Mouse (Mus musculus): Measurements from ENCODE around the gene Slain2. TPM values are rescaled to one million over a fixed set of nuclear protein-coding genes. Genes with fewer than 3 reads are reported as not detected.
"Not testable (repeated sequence)": the region's sequence is repeated elsewhere in the genome, so short reads cannot be mapped to it uniquely, and the experiment has no call there.

Slain2 gene
- total RNA-seq, 2 experiments from 2014 or later = 54.6 to 65.3 TPM

DNA sequence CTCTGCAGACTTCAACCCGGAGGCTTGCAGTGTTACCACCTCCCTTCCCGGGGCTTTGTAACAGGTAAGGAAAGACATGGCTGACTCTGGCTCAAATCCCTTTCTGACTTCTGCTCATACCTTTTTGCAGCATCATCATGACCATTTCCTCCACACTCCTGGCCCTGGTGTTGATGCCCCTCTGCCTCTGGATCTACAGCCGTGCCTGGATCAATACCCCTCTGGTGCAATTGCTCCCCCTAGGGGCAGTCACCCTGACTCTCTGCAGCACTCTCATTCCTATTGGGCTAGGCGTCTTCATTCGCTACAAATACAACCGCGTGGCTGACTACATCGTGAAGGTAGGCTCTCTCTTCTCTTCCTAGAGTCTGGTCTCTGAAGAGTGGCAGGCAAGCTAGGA, 94.1 kb downstream of the Slain2 start:
- DNase-seq (ENCODE audit: low spot score in 2 of 2) = not testable (repeated sequence)

DNA sequence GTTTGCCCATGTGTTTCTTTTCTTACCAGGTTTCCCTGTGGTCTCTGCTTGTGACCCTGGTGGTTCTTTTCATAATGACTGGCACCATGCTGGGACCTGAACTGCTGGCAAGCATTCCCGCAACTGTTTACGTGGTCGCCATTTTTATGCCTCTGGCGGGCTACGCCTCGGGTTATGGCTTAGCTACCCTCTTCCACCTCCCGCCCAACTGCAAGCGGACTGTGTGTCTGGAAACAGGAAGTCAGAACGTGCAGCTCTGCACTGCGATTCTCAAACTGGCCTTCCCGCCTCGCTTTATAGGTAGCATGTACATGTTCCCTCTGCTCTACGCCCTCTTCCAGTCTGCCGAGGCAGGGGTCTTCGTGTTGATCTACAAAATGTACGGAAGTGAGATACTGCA, 97.7 kb downstream of the Slain2 start:
- not testable (repeated sequence) for DNase-seq (ENCODE audit: low spot score in 2 of 2)

GRCm38 (mm10) chr5:73012884-73013610, 98.9 kb downstream of the Slain2 start:
- DNase-seq (ENCODE audit: low spot score in 2 of 2) = not testable (repeated sequence)

DNA sequence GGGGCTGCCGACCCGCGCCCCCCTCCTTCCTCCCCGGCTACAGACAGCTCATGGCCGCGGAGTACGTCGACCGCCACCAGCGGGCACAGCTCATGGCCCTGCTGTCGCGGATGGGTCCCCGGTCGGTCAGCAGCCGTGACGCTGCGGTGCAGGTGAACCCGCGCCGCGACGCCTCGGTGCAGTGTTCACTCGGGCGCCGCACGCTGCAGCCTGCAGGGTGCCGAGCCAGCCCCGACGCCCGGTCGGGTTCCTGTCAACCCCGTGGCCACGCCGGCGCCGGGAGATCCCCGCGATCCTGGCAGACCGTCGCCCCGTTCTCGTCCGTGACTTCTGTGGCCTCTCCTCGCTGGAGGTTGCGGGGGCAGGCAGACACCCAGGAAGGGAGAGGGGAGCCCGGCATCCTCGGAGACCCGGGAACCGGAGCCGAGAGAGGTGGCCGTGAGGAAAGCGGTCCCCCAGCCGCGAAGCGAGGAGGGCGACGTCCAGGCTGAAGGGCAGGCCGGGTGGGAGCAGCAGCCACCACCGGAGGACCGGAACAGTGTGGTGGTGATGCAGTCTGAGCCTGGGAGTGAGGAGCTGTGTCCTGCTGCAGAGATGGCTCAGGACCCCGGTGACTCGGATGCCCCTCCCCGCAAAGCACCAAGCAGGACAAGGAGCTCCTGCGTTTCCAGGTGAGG, 99.6 kb downstream of the Slain2 start:
- not testable (repeated sequence) for DNase-seq (ENCODE audit: low spot score in 2 of 2)

- DNase-seq (ENCODE audit: low spot score in 2 of 2) = no peak
Observed at GRCm38 (mm10) chr5:73014745-73015144, 100.6 kb downstream of the Slain2 start.

GRCm38 (mm10) chr5:73023801-73024200, 109.7 kb downstream of the Slain2 start:
- no peak for DNase-seq (ENCODE audit: low spot score in 2 of 2)

Other genes starting within 250 kb of the Slain2 start
- under 1 TPM; 0.25 TPM for gene Txk, start 161.5 kb upstream of the Slain2 start, total RNA-seq (2021)
- 1 to 10 TPM; 3.2 to 5.0 TPM for gene Tec, start 45.8 kb upstream of the Slain2 start, total RNA-seq (2021)
- not detected for gene Gm10135, start 60.4 kb downstream of the Slain2 start, total RNA-seq (2021)
- 10 to 100 TPM; 16.3 to 19.5 TPM for gene Slc10a4, start 92.6 kb downstream of the Slain2 start, total RNA-seq (2021)